Mouse (Mus musculus): Measurements from ENCODE around the gene Mical2. TPM values are rescaled to one million over a fixed set of nuclear protein-coding genes. Genes with fewer than 3 reads are reported as not detected.

Gene Mical2
- total RNA-seq, 2 experiments from 2014 or later = 300 to 329 TPM

DNA sequence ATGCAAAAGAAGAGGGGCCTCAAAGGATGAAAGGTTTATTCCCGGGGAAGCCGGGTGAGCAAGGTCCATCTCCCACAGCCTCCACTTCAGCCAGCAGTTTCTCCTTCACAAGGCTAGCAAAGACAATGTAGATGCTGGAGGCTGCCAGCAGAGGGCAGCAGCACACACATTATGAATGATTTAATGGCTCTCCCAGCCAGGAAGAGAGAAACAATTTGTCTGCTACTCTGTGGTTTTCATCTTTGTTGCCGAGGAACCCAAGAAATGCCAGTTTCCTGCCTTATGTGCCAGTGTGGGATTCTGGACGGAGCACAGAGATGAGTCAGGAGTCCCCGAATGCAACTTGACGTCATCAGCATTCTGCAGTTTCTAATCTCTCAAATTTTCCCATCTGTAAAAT lies 174.5 kb downstream of the Mical2 start:
- DNase-seq (ENCODE audit: extremely low spot score in 1 of 2, low spot score in 2 of 2) = peak; percentile 73 to 79
- intact Hi-C loops (cut with DNase I) = no loop called here

DNA sequence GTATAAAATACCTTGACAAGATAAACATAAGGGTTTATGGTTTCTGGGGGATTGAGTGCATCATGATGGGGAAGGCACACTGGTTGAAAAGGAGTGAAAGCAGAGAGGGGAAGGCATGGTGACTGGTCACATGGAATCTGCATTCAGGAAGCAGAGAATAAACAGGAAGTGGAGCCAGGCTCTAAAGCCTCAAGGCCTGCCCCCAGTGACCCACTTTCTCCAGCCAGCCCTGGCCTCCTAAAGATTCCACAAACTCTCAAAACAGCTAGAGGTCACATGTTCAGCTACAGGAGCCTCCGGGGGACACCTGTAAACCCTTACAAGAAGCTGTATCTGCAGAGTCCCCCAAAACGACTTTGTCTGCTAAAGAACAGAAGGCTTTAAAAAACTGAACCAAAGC lies 179.4 kb downstream of the Mical2 start:
- DNase-seq (ENCODE audit: extremely low spot score in 1 of 2, low spot score in 2 of 2) = no peak
- intact Hi-C loops (cut with DNase I) = no loop called here

DNA sequence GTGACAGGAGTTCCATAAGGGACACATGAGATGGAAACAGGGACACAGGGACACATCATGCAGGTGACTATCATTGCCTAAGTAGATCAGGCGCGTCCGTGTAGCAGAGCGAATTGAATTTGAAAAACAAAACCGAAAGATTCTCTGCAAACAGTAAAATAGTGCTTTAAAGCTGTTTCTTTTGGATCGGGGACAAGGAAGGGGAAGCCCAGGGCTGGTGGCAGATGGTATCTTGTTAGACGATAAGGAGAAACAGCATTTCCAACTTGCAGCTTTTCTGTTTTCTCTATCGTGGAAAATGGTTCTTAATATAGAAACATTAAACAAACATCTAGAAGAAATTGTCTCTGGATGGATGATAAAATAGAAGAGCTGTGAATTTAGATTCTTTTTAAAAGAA lies 179.9 kb downstream of the Mical2 start:
- peak in 1 of 2 experiments; percentile 36 for DNase-seq (ENCODE audit: extremely low spot score in 1 of 2, low spot score in 2 of 2)
- intact Hi-C loops (cut with DNase I) = no loop called here

DNA sequence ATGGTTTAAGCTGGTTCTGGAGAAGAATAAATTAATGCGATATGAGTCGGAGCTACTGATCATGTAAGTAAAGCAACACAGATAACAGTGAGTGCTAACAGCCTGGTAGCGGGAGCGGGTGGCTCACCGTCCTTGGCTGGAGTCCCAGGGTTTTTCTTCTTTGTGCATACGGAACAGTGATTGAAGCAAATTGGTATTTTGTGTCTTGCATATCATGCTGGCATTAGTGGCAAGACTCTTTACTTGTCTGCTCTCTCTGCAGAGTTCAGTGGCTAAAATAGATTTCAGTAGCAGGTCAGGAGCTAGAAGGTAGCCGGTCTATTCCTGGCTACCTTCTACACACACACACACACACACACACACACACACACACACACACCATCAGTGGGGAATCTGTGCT lies 181.9 kb downstream of the Mical2 start:
- peak; percentile 19 to 41 for DNase-seq (ENCODE audit: extremely low spot score in 1 of 2, low spot score in 2 of 2)
- intact Hi-C loops (cut with DNase I) = no loop called here

DNA sequence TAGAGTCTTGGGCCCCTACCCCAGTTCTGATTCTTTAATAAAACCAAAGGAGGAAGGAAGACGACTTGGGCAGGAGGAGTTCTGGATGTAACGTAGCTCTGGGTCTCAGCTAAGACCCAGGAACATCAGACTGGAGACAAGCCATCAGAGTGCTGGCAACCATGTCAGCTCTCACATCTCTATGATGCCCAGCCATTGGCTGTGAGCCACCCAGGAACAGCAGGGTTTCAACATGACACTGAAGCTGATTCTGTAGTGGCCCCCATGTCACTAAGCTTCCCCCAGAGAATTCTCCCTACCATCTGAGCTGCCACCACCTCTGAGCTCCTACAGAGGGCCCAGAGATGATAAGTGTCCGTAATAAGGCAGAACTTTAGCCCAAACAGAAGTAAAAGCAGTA lies 184.3 kb downstream of the Mical2 start:
- no peak for DNase-seq (ENCODE audit: extremely low spot score in 1 of 2, low spot score in 2 of 2)
- intact Hi-C loops (cut with DNase I) = no loop called here

DNA sequence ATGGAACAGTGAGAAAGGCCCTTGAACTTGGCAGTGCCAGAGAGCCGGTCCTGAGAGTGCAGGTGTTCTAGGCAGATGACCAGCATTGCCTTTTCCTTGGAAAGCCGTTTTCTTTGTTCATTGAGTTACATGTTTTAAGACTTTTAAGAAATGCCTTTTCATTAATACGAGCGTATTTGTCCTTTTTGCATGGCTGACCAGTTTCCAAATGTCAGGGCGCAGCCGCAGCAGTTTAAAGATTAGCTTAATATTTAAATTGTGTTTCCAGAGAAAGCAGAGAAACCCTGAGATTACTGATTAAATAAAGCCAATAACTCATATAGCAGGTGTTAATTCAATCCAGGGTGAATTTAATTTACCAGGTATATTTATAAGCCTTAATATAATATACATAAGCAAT lies 187.6 kb downstream of the Mical2 start:
- intact Hi-C loops (cut with DNase I) = no loop called here
- no peak for DNase-seq (ENCODE audit: extremely low spot score in 1 of 2, low spot score in 2 of 2)

DNA sequence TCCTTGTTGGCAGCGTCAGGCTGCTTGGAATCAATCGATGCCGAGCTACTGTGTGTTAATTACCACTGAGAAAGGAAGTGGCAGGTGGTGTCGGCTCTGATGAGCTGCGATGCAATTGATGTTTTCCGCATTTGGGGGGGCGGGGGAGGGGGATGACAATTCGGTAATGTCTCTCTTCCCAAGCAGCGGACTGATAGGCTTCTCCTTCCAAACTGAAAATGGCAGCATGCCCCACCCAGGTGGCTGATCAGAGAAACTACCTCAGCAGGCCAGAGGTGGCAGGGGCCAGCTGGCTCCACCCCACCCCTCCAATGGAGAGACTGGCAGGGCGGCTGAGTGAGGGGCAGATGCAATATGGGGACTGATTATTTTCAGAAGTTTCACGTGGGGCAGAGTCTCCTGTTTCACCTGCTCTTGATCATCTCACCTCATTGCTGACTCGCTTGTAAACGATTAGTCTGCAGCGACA lies 190.4 kb downstream of the Mical2 start:
- intact Hi-C loops (cut with DNase I) = no loop called here
- no peak for DNase-seq (ENCODE audit: extremely low spot score in 1 of 2, low spot score in 2 of 2)

DNA sequence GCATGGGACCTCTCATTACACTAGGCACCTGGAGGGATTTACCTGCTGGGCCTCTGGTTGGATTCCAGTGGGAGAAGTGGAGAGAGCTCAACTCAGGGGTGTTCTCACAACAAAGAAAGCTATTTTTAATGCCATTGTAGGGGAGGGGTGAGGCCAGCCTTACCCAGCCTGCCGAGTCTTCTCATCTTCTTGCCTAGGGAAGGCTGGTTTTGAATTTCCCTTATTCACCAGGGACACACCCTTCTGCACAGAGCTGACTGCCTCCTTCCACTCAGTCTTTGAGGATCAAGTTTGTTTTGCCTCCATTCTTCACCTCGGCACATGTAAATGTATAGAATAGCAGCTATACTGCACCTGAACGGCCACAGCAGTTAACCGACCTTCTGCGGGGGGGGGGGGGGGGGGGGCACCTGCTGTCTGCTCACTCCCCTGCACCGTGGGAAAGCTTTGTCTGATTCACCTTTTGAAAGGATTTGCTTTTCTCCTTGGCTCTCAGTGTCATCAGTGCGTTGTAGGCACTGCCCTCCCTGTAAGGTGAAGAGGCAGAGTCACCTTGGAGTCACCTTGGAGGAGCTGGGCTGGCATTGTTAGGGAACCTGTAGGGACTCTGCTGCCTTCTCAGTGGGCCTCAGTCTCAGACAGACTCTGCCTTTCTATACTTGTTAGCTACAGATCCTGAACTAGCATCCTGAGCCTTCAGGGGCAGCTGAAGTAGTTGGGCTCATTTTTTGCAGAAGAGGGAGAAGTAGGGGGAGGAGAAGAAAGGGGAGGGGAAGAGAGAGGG lies 191.3 kb downstream of the Mical2 start:
- intact Hi-C loops (cut with DNase I) = no loop called here

DNA sequence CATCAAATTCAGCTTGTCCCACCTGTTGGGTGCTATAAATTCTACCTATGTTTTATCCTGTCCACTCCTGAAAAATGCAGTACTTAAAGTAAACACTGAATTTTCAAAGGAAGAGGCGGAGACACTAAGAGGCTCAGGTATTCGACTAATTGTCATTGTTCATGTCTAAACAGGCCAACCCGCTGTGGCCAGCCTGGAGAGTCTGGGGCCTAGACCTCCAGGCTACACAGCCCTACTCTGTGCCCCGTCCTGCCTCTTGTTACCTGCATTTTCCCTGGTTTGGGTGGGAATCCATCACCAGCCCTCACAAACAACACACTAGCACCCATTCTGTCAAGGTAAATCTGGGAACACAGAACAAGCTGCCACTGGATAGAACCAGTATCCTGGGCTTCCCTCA lies 191.9 kb downstream of the Mical2 start:
- intact Hi-C loops (cut with DNase I) = no loop called here

More for the DNA sequence above, 191.3 kb downstream of the Mical2 start:
- DNase-seq (ENCODE audit: extremely low spot score in 1 of 2, low spot score in 2 of 2) = no peak

DNA sequence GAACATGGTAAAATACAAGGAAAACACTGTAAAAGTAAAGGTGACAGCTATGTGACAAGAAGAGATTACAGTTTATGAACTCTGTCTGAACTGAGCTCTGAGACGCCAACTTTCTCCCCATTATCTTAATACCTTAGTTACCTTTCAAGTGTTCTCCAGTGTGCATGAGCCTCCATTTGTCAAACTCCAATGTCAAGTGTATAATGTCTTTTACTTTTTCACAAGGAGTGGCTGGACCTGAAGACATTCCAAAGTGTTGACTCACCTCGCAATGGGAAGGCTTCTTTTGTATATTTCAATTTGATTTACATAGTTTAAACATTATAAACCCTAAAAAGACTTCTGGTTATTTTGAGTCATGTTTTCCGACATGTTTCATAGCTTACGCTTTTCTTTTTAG lies 197.8 kb downstream of the Mical2 start:
- DNase-seq (ENCODE audit: extremely low spot score in 1 of 2, low spot score in 2 of 2) = no peak
- intact Hi-C loops (cut with DNase I) = no loop called here

More for the DNA sequence above, 191.9 kb downstream of the Mical2 start:
- DNase-seq (ENCODE audit: extremely low spot score in 1 of 2, low spot score in 2 of 2) = no peak

DNA sequence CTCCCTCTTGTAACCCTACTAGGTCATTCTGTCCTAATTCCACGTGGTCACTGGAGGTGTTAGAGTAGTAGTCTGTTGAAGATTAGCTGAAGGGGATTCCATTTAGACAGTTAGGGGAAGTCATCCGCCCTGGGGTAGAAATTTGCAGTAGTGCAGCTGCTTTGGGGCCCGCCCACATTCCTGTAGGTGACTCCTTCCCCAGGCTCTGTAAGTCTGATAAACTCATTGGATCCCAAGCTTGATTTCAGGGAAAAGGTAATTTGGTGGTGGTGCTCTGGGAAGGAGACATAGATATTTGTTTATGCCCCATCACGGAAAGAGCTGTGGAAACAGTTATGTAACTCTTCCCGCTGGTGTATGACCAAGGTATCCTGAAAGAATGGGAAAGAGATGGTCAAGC lies 201.2 kb downstream of the Mical2 start:
- intact Hi-C loops (cut with DNase I) = no loop called here
- DNase-seq (ENCODE audit: extremely low spot score in 1 of 2, low spot score in 2 of 2) = no peak

DNA sequence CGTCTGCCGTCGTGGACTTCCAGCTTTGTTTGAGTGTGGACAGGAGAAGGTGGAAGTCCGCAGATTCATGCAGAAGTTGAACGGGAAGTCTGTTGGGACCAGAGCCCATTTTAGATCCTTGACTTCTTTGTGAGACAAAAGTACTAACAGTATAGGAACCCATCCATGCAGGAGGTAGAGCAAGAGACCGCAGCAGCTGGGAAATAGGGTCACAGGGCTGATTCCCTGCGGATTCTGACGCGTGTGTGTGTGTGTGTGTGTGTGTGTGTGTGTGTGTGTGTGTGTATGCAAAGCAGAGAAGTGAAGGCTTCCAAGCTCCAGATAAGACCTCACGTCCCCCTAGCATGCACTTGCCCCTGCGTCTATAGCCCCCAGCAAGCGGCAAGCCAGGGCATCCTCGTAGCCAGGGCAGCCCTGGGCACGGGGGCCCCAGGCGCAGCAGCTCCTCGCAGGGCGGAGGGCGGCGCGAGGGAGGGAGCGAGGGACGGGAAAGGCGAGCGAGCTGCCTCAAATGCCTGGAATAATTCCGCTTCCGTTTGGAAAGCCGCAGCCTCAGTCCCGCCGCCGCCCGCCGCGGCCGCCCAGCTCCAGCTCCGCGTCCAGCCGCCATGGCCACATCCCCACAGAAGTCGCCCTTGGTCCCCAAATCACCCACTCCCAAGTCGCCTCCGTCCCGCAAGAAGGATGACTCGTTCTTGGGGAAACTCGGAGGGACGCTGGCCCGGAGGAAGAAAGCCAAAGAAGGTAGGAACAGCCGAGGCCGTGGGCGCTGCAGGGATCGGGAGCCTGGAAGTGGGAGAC lies 201.9 kb downstream of the Mical2 start, which contains the start of gene Parva:
Gene Parva (plus strand): TSS at position 149 of the 801 bp plus-strand sequence.
- peak in 1 of 2 experiments; percentile 80 for DNase-seq (ENCODE audit: extremely low spot score in 1 of 2, low spot score in 2 of 2)
- intact Hi-C loops (cut with DNase I) = no loop called here

DNA sequence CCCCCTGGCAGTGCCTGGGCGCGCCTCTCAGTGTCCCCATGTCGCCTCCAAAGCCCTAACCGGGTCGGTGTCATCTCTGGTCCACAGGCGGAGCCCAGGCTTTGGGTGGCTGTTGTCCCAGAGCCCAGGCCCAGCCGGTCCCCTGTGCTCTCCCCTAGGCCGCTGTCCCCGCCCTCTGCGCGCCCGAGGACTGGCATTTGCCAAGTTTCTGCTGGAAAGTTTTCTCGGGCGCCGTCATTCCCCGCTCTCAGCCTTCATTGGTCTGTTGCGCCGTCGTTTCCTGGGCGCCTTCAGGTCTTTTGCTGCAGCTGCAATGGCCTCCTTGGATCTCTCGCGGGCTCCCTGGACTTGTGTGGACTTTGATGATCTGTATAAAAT lies 202.5 kb downstream of the Mical2 start:
- intact Hi-C loops (cut with DNase I) = no loop called here
- peak; percentile 62 to 90 for DNase-seq (ENCODE audit: extremely low spot score in 1 of 2, low spot score in 2 of 2)

DNA sequence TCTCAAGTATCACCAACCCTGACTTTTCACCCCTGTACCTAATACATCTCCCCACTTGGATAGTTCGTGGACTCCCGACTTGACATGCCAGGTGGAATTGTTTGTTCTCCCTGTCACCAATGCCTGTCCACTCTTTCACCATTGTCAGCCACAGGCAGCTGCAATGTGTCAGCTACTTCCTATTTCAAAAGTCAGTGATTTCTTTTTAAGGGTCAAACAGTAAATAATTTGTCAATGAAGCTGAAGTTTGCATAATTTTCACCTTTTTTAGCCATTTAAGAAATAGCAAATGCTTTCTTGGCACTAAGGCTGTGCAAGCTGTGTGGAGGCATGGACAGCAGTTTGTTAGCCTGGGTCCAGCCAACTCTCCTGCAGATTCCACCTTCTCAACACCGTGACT lies 214.2 kb downstream of the Mical2 start:
- no peak for DNase-seq (ENCODE audit: extremely low spot score in 1 of 2, low spot score in 2 of 2)
- intact Hi-C loops (cut with DNase I) = no loop called here

DNA sequence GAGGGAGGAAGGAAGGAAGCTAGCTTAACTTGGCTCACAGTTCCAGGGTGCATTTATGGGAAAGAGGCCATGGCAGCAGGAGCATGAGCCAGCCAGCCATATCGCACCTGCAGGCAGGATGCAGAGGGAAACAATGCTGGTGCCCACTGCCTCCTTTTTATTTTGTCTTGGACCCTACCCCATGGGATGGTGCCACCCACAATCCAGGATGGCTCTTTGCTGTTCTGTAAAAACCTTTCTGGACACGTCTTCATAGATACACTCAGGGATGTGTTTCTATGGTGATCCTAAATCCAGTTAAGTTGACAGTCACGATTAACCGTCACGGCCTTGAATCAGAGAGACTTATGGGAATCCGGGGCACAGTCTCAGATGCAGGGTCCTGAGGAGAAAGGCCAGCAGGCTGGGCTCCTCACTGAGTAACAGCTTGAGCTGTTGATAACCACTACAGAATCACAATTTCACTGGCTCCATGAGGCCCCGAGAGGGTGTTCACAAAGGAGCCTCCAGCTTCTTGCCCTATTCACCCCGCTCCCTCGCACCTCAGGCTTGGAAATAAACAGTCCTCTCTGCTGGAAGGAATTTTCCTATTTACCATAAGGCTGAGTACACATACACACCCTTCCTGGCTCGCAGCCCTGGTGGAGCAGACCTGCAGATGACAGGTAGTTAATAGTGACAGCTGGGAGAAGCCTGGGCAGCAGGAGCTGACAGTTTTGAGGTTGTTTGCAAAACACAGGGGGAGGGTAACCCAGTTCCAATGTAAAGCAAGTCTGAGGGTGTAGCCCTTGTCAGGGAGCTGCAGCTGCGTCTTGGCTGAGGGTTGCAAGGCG lies 218.7 kb downstream of the Mical2 start:
- DNase-seq (ENCODE audit: extremely low spot score in 1 of 2, low spot score in 2 of 2) = peak in 1 of 2 experiments; percentile 36
- intact Hi-C loops (cut with DNase I) = no loop called here

DNA sequence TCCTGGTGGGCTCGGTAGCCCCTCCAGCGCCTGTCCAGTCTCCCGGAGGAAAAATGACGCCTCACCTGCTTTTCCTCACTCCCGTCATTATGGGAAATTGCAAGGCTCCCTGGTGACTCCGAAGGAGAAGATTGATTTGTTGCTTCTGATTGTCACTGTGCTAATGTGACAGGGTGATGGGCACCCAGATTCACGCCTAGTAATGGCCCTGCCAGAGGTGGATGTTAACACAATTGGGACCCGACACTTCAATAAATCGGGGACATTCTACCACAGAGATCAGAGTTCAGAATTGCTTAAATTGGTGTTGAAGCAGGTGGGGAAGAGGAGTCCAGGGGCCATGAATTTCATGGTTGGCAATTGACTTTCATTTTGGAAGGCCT lies 219.3 kb downstream of the Mical2 start:
- intact Hi-C loops (cut with DNase I) = no loop called here
- no peak for DNase-seq (ENCODE audit: extremely low spot score in 1 of 2, low spot score in 2 of 2)

DNA sequence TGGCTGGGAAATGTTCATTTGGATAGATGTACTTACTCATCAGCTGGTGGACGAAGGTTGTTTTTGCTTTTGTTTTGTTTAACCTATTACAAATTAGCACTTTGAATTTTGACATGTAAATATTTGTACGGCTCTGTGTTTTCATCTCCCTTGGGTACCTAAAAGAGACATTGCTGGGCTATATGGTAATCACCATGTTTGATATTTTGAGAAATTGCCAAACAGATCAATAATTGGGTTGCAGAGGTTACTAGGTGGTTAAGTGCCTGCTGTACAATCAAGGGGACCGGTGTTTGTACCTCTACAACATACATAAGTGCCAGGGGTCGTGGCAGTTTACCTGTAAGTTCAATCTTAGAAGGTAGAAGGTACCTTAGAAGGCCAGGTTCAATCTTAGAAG lies 220.8 kb downstream of the Mical2 start:
- DNase-seq (ENCODE audit: extremely low spot score in 1 of 2, low spot score in 2 of 2) = no peak
- intact Hi-C loops (cut with DNase I) = no loop called here

DNA sequence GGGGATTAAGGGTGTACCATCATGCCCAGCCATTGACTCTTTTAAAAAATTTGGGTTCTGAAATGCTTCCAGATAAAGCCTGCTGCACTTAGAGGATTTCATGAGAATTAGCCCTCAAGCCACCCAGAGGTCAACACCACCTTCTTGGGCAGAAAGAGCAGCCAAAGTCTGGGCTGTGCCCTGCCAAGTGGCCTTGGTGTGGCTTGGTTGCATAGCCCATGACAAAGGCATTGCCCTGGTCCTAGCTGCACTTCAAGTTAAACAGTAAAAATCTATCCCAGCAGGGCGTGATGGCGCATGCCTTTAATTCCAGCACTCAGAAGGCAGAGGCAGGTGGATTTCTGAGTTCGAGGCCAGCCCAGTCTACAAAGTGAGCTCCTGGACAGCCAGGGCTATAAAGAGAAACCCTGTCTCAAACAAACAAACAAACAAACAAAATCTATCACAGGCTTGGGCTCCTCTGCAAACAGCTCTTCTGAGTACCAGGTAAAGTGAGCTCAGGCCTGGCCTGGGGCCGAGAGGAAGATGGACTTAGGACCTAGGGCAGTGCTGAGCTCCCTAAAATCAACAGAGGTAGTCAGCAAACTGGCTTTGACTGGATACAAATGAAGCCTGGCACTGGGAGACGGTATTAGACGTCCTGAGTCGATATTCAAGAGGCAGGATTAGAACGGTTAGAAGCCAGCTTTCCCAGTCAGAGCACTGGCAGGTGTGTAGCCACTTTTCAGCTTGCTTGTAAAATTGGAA lies 224.5 kb downstream of the Mical2 start:
- intact Hi-C loops (cut with DNase I) = no loop called here
- DNase-seq (ENCODE audit: extremely low spot score in 1 of 2, low spot score in 2 of 2) = no peak

DNA sequence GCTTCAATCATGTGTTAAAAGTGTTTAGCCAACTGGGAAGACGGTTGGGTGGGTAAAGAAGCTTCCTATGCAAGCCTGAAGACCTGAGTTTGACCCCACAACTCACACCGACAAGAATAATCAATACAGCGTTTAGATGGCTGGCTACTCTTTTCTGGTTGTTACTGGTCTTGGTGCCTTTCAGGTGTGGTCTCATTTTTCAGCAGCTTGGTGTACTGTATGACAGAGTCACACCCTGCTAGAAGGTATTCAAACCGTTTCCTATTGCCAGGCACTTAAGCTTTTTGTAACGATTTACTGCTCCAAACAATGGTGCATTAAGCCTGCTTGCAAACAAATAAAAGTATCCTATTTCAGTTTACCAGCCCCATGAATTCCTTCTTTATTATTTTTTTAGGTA lies 226.8 kb downstream of the Mical2 start:
- intact Hi-C loops (cut with DNase I) = no loop called here
- DNase-seq (ENCODE audit: extremely low spot score in 1 of 2, low spot score in 2 of 2) = no peak

All from left cerebral cortex, postnatal 10 days (tissue).